Mouse (Mus musculus) MEL (cell line): Measurements from ENCODE around the gene Tbc1d17. TPM values are rescaled to one million over a fixed set of nuclear protein-coding genes. Genes with fewer than 3 reads are reported as not detected.

Source experiments
- DNase-seq: peaks from one replicate; pipeline ENCODE4 v3.0.0; 2011; ENCODE audit warnings: low read depth, low spot score
- H3K27ac ChIP-seq: 2 replicates; pipeline ENCODE4 v1.5.1; 2012; ENCODE audit warnings: low read depth, mild to moderate bottlenecking, control low read depth, low read length, moderate library complexity; ENCODE audit not compliant: control insufficient read depth
- H3K27me3 ChIP-seq, 2 experiments: fragments of 150-350 bp in 1 of 2; sonication (generic) in 1 of 2; 2 replicates each; pipeline ENCODE4 v1.6.1; 2012; ENCODE audit warnings: low read length in 2 of 2, mild to moderate bottlenecking in 2 of 2, improper control_type of control experiment in 1 of 2, moderate library complexity in 1 of 2; ENCODE audit not compliant: insufficient read depth in 2 of 2, control insufficient read depth in 1 of 2
- H3K36me3 ChIP-seq, 2 experiments: 2 replicates each; pipeline ENCODE4 v1.6.1; 2012 to 2014; ENCODE audit warnings: low read length in 2 of 2, improper control_type of control experiment in 1 of 2, inconsistent platforms in 1 of 2, mild to moderate bottlenecking in 1 of 2; ENCODE audit not compliant: insufficient read depth in 2 of 2, control insufficient read depth in 1 of 2
- H3K4me1 ChIP-seq, 2 experiments: fragments of 150-350 bp in 1 of 2; sonication (generic) in 1 of 2; 2 replicates each; pipeline ENCODE4 v1.6.1; 2012; ENCODE audit warnings: low read length in 2 of 2, improper control_type of control experiment in 1 of 2, mild to moderate bottlenecking in 1 of 2; ENCODE audit not compliant: insufficient read depth in 2 of 2, control insufficient read depth in 1 of 2
- H3K4me3 ChIP-seq, 2 experiments: fragments of 150-350 bp in 1 of 2; sonication (generic) in 1 of 2; 2 replicates each; pipeline ENCODE4 v1.5.1; 2012; ENCODE audit warnings: low read depth in 2 of 2, low read length in 2 of 2, mild to moderate bottlenecking in 2 of 2, moderate library complexity in 2 of 2, control low read depth in 1 of 2, improper control_type of control experiment in 1 of 2; ENCODE audit not compliant: control insufficient read depth in 1 of 2, insufficient read depth in 1 of 2
- H3K79me2 ChIP-seq: 2 replicates; pipeline ENCODE4 v1.6.1; 2012; ENCODE audit warnings: mild to moderate bottlenecking, low read length, moderate library complexity; ENCODE audit not compliant: control insufficient read depth, poor library complexity, insufficient read depth
- H3K9ac ChIP-seq: 2 replicates; pipeline ENCODE4 v1.6.1; 2012; ENCODE audit warnings: low read depth, mild to moderate bottlenecking, control low read depth, low read length, moderate library complexity; ENCODE audit not compliant: control insufficient read depth, poor library complexity, severe bottlenecking
- H3K9me3 ChIP-seq: fragments of 150-350 bp; sonication (generic); replicated peaks from 2 replicates; pipeline ENCODE4 v1.6.1; 2012; ENCODE audit warnings: mild to moderate bottlenecking, low read length, improper control_type of control experiment, moderate library complexity; ENCODE audit not compliant: insufficient read depth
- CHD1 ChIP-seq: IDR thresholded peaks from 2 replicates; pipeline ENCODE4 v1.6.1; 2012; ENCODE audit warnings: low read depth, mild to moderate bottlenecking, inconsistent platforms, low read length, improper control_type of control experiment
- CHD2 ChIP-seq: IDR thresholded peaks from 2 replicates; pipeline ENCODE4 v1.6.1; 2011; ENCODE audit warnings: low read length, improper control_type of control experiment
- E2F4 ChIP-seq: IDR thresholded peaks from 2 replicates; pipeline ENCODE4 v1.6.1; 2011; ENCODE audit warnings: low read depth, low read length, improper control_type of control experiment, borderline replicate concordance
- ELF1 ChIP-seq: IDR thresholded peaks from 2 replicates; pipeline ENCODE4 v1.6.1; 2014; ENCODE audit warnings: low read depth, mild to moderate bottlenecking, inconsistent platforms, low read length, improper control_type of control experiment, moderate library complexity
- EP300 ChIP-seq, 2 experiments: IDR thresholded peaks; 2 replicates each; pipeline ENCODE4 v1.6.1; 2011; ENCODE audit warnings: improper control_type of control experiment in 2 of 2, low read length in 2 of 2, low read depth in 1 of 2, mild to moderate bottlenecking in 1 of 2
- ETS1 ChIP-seq: IDR thresholded peaks from 2 replicates; pipeline ENCODE4 v1.6.1; 2012; ENCODE audit warnings: low read depth, mild to moderate bottlenecking, inconsistent platforms, low read length, improper control_type of control experiment, moderate library complexity
- GABPA ChIP-seq: IDR thresholded peaks from 2 replicates; pipeline ENCODE4 v1.6.1; 2012; ENCODE audit warnings: low read depth, mild to moderate bottlenecking, inconsistent platforms, low read length, improper control_type of control experiment, moderate library complexity
- GATA1 ChIP-seq: IDR thresholded peaks from 2 replicates; pipeline ENCODE4 v1.6.1; 2011; ENCODE audit warnings: low read depth, low read length, improper control_type of control experiment
- JUND ChIP-seq: IDR thresholded peaks from 2 replicates; pipeline ENCODE4 v1.6.1; 2011; ENCODE audit warnings: low read depth, mild to moderate bottlenecking, improper control_type of control experiment, low read length
- KAT2A ChIP-seq: conservative IDR thresholded peaks from 2 replicates; pipeline ENCODE4 v1.6.1; 2012; ENCODE audit warnings: low read depth, low read length, improper control_type of control experiment, inconsistent platforms
- MAX ChIP-seq: IDR thresholded peaks from 2 replicates; pipeline ENCODE4 v1.6.1; 2011; ENCODE audit warnings: low read length, improper control_type of control experiment
- MAZ ChIP-seq: IDR thresholded peaks from 2 replicates; pipeline ENCODE4 v1.6.1; 2012; ENCODE audit warnings: low read depth, mild to moderate bottlenecking, inconsistent platforms, low read length, improper control_type of control experiment
- MXI1 ChIP-seq: IDR thresholded peaks from 2 replicates; pipeline ENCODE4 v1.6.1; 2011; ENCODE audit warnings: mild to moderate bottlenecking, low read depth, low read length, improper control_type of control experiment
- MYC ChIP-seq: IDR thresholded peaks from 2 replicates; pipeline ENCODE4 v1.6.1; 2011; ENCODE audit warnings: low read depth, mild to moderate bottlenecking, low read length, improper control_type of control experiment, moderate library complexity
- NELFE ChIP-seq: IDR thresholded peaks from 2 replicates; pipeline ENCODE4 v1.6.1; 2011; ENCODE audit warnings: low read depth, low read length, improper control_type of control experiment
- NRF1 ChIP-seq: IDR thresholded peaks from 2 replicates; pipeline ENCODE4 v1.6.1; 2014; ENCODE audit warnings: low read depth, mild to moderate bottlenecking, inconsistent platforms, low read length, improper control_type of control experiment, moderate library complexity; ENCODE audit not compliant: poor library complexity, insufficient read depth, severe bottlenecking
- POLR2A ChIP-seq, 2 experiments: IDR thresholded peaks; 2 replicates each; pipeline ENCODE4 v1.6.1; 2011 to 2012; ENCODE audit warnings: low read length in 2 of 2, mild to moderate bottlenecking in 2 of 2, control low read depth in 1 of 2, improper control_type of control experiment in 1 of 2, low read depth in 1 of 2, moderate library complexity in 1 of 2; ENCODE audit not compliant: control insufficient read depth in 1 of 2, insufficient read depth in 1 of 2, poor library complexity in 1 of 2
- RAD21 ChIP-seq: IDR thresholded peaks from 2 replicates; pipeline ENCODE4 v1.6.1; 2011; ENCODE audit warnings: mild to moderate bottlenecking, low read depth, low read length, improper control_type of control experiment
- RCOR1 ChIP-seq: IDR thresholded peaks from 2 replicates; pipeline ENCODE4 v1.6.1; 2012; ENCODE audit warnings: low read depth, mild to moderate bottlenecking, inconsistent platforms, low read length, improper control_type of control experiment
- SIN3A ChIP-seq: IDR thresholded peaks from 2 replicates; pipeline ENCODE4 v1.6.1; 2012; ENCODE audit warnings: low read length, improper control_type of control experiment, inconsistent platforms
- SMC3 ChIP-seq: IDR thresholded peaks from 2 replicates; pipeline ENCODE4 v1.6.1; 2011; ENCODE audit warnings: low read depth, low read length, improper control_type of control experiment
- TBP ChIP-seq: IDR thresholded peaks from 2 replicates; pipeline ENCODE4 v1.8.0; 2011; ENCODE audit warnings: low read depth, low read length, improper control_type of control experiment
- TCF12 ChIP-seq: IDR thresholded peaks from 2 replicates; pipeline ENCODE4 v1.6.1; 2014; ENCODE audit warnings: low read depth, mild to moderate bottlenecking, inconsistent platforms, low read length, improper control_type of control experiment, moderate library complexity
- UBTF ChIP-seq: IDR thresholded peaks from 2 replicates; pipeline ENCODE4 v1.6.1; 2012; ENCODE audit warnings: low read depth, mild to moderate bottlenecking, inconsistent platforms, low read length, improper control_type of control experiment, moderate library complexity, borderline replicate concordance; ENCODE audit not compliant: insufficient read depth
- USF1 ChIP-seq: IDR thresholded peaks from 2 replicates; pipeline ENCODE4 v1.6.1; 2014; ENCODE audit warnings: low read depth, mild to moderate bottlenecking, inconsistent platforms, low read length, improper control_type of control experiment, moderate library complexity
- ZC3H11A ChIP-seq: IDR thresholded peaks from 2 replicates; pipeline ENCODE4 v1.6.1; 2012; ENCODE audit warnings: low read depth, mild to moderate bottlenecking, inconsistent platforms, low read length, improper control_type of control experiment
- ZKSCAN1 ChIP-seq: IDR thresholded peaks from 2 replicates; pipeline ENCODE4 v1.6.1; 2012; ENCODE audit warnings: low read depth, mild to moderate bottlenecking, inconsistent platforms, low read length, improper control_type of control experiment, moderate library complexity
- polyA plus RNA-seq, 2 experiments: library from polyadenylated mRNA; stranded (reverse) in 1 of 2; unstranded in 1 of 2; fragments of >175 nt in 1 of 2; fragments of >200 nt in 1 of 2; gene quantifications; 2 replicates each; pipeline versions ENCODE4 v1.2.1 to v1.2.4; 2012; ENCODE audit warnings: low replicate concordance in 2 of 2, low read depth in 1 of 2; ENCODE audit not compliant: insufficient read length in 2 of 2, insufficient read depth in 1 of 2, missing spikeins in 1 of 2
- total RNA-seq: library from RNA; depleted of rRNA; stranded (reverse); fragments of 300-350 nt; gene quantifications from 2 replicates; pipeline ENCODE4 v1.2.3, GENCODE M21; 2012

Tbc1d17 gene
- total and polyA plus RNA-seq, 3 experiments = 16.7 to 29.5 TPM; not detected in 1

DNA sequence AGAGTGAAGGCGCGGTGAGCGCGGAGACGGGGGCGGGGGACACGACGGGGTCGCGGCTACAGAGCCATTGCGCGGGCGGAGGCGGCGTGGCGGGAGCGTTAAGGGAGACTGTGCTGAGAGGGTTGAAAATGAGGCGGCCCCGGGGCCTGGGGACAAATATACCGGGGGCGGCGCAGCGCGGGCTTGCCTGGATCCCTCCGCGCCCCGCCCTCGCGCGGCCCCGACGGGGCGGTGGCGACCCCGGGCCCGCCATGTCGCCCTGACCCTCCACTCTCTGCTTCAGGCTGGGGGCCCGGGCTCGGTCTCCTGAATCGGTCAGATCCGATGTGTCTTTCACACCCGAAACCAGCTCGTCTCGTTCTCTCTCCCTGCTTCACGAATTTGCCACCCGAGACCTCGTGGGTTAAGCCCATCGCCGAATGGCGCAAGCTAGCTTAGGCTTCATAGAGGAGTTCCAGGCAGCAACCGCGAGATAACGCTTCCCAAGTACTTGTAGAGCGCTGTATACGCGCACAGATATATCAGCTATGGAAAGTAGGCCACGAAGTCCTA is 32.3 kb downstream of the Tbc1d17 start, which contains the start of gene Atf5:
TSS of gene Atf5 (minus strand) at position 189 of the 552 bp plus-strand sequence.
- peak within 1 kb of the TSS; percentile 93 for H3K27ac ChIP-seq
- peaks cover 8 to 41% of the 10 kb centered on the region in 2 experiments for H3K36me3 ChIP-seq
- TF ChIP-seq NELFE = no peak
- 0 out of 2 replicates have a peak, but pooled peaks have one; percentile 7 for TF ChIP-seq TCF12
- peak; percentile 11; the same call in 1 of the 2 replicates for TF ChIP-seq KAT2A
- peak; percentile 39 for TF ChIP-seq SIN3A
- TF ChIP-seq E2F4 = peak; percentile 4; the same call in 1 of the 2 replicates
- TF ChIP-seq MAZ = peak; percentile 7; the same call in 1 of the 2 replicates
- no peak for TF ChIP-seq ZKSCAN1
- TF ChIP-seq POLR2A (IDR thresholded peaks at IDR 0.05; ENCODE audit: control insufficient read depth in 1 of 2, insufficient read depth in 1 of 2, low read depth in 1 of 2, low read length in 2 of 2, poor library complexity in 1 of 2) = peak; percentile 41 to 97
- TF ChIP-seq CHD1 = no peak
- no peak for TF ChIP-seq EP300 (IDR thresholded peaks at IDR 0.05; ENCODE audit: low read depth in 1 of 2, low read length in 2 of 2)
- TF ChIP-seq GATA1 = peak; percentile 26; the same call in 1 of the 2 replicates
- TF ChIP-seq TBP = peak; percentile 7; the same call in 1 of the 2 replicates
- TF ChIP-seq MYC = peak; percentile 12; the same call in 1 of the 2 replicates
- peak; percentile 69 for TF ChIP-seq MXI1
- no peak for TF ChIP-seq USF1
- TF ChIP-seq ELF1 = no peak
- H3K9me3 ChIP-seq = no peaks in the 10 kb centered on the region
- peaks cover 25 to 46% of the 10 kb centered on the region in 2 experiments for H3K4me1 ChIP-seq
- peak within 1 kb of the TSS; percentile 87 to 94 for H3K4me3 ChIP-seq
- peak; percentile 85 for DNase-seq
- H3K27me3 ChIP-seq = no peaks in the 10 kb centered on the region
- peaks cover 61% of the 10 kb centered on the region for H3K79me2 ChIP-seq
- H3K9ac ChIP-seq = peak within 1 kb of the TSS; percentile 97

DNA sequence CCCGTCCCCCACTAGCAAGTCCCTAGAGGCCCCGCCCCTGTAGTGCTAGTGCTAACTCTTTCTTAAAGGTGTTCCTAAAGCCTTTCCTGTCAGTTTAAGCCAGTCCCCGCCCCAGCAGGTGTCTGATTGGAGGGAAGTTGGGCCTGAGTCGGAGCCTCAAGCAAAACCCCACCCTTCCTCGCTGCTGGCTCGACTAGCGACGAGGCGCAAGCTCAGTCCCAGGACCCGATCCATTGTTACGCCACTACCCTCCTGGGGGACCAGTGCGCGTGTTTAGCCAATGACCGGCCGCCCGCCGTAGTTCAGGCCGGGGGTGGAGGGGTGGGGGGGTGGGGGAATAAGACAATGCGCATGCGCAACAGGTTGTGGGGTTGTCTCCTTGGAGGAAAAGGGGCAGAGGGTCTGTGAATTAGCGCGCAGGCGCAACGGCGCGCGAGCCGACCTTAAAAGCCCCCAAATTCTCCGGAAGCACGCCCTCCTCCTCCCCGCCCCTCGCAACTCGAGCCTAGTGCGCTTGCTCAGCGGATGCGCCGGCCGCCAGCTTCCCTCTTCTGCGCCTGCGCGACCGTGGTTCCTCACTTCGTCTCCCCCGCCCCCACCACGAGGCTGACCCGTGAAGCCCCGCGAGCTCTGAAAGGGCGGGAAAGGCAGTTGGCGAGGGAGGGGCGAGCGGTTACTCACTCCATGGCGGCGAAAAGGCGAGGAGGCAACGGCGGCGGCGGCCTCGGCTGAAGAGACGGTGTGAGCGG is 33.0 kb downstream of the Tbc1d17 start, which contains the start of the genes Nup62 and Il4i1:
TSS of gene Nup62 (plus strand) at position 368 of the 749 bp plus-strand sequence.
TSS of gene Il4i1 (plus strand) at position 667 of the 749 bp plus-strand sequence.
- peaks cover 9 to 35% of the 10 kb centered on the region in 2 experiments for H3K36me3 ChIP-seq
- no peaks in the 10 kb centered on the region for H3K27me3 ChIP-seq
- H3K27ac ChIP-seq = peak within 1 kb of the TSS; percentile 93
- H3K4me1 ChIP-seq = peaks cover 20 to 40% of the 10 kb centered on the region in 2 experiments; a peak in 3 of 4 replicates
- H3K9ac ChIP-seq = peak within 1 kb of the TSS; percentile 97
- peak; percentile 99 for DNase-seq
- peaks cover 55% of the 10 kb centered on the region for H3K79me2 ChIP-seq
- no peaks in the 10 kb centered on the region for H3K9me3 ChIP-seq
- H3K4me3 ChIP-seq = peak within 1 kb of the TSS; percentile 87 to 94
- TF ChIP-seq CHD2 (peak; percentile 92), ETS1 (peak; percentile 59), GABPA (no peak), MAX (peak; percentile 89), ELF1 (peak; percentile 77), JUND (no peak), RAD21 (no peak), E2F4 (peak; percentile 90), GATA1 (no peak), USF1 (no peak), MAZ (peak; percentile 98), NRF1 (peak; percentile 88), NELFE (peak; percentile 85), KAT2A (peak; percentile 53; the same call in 1 of the 2 replicates), RCOR1 (no peak), ZKSCAN1 (no peak), SMC3 (no peak), TBP (0 out of 2 replicates have a peak, but pooled peaks have one; percentile 19), EP300 (IDR thresholded peaks at IDR 0.05; ENCODE audit: low read depth in 1 of 2, low read length in 2 of 2) (peak in 1 of 2 experiments; percentile 72; a peak in 2 of 4 replicates), UBTF (no peak), MXI1 (peak; percentile 74), ZC3H11A (no peak), SIN3A (peak; percentile 61)
